Mouse (Mus musculus) heart, embryonic 11.5 days (tissue): ENCODE measurements around the gene Cltc. TPM values are rescaled to one million over a fixed set of nuclear protein-coding genes. Genes with fewer than 3 reads are reported as not detected.

Source experiments
- ATAC-seq: fragments of 200-750 bp; cut with Nextera tagmentation; replicated peaks from 2 replicates; pipeline ENCODE4 v1.8.0; 2017; ENCODE audit warnings: moderate library complexity; ENCODE audit not compliant: insufficient number of reproducible peaks, low FRiP score, low TSS enrichment
- H3K27ac ChIP-seq: fragments of 300-500 bp; sonication (generic); 2 replicates; pipeline ENCODE4 v1.5.1; 2014; ENCODE audit warnings: mild to moderate bottlenecking, low read depth, low read length
- H3K27me3 ChIP-seq: fragments of 300-500 bp; sonication (generic); 2 replicates; pipeline ENCODE4 v1.6.1; 2014; ENCODE audit warnings: mild to moderate bottlenecking, low read length, mixed read lengths; ENCODE audit not compliant: control insufficient read depth, insufficient read depth
- H3K36me3 ChIP-seq: fragments of 300-500 bp; sonication (generic); 2 replicates; pipeline ENCODE4 v1.6.1; 2014; ENCODE audit warnings: mild to moderate bottlenecking, low read length, moderate library complexity, mixed read lengths; ENCODE audit not compliant: control insufficient read depth, insufficient read depth
- H3K4me1 ChIP-seq: fragments of 300-500 bp; sonication (generic); 2 replicates; pipeline ENCODE4 v1.6.1; 2014; ENCODE audit warnings: low read length; ENCODE audit not compliant: control insufficient read depth, insufficient read depth
- H3K4me2 ChIP-seq: fragments of 300-500 bp; sonication (generic); 2 replicates; pipeline ENCODE4 v1.6.1; 2014; ENCODE audit warnings: mild to moderate bottlenecking, moderate library complexity
- H3K4me3 ChIP-seq: fragments of 300-500 bp; sonication (generic); 2 replicates; pipeline ENCODE4 v1.5.1; 2014; ENCODE audit warnings: low read depth, low read length
- H3K9ac ChIP-seq: fragments of 300-500 bp; sonication (generic); 2 replicates; pipeline ENCODE4 v1.6.1; 2014; ENCODE audit warnings: mild to moderate bottlenecking, low read depth, low read length, moderate library complexity
- H3K9me3 ChIP-seq: fragments of 300-500 bp; sonication (generic); replicated peaks from 2 replicates; pipeline ENCODE4 v1.6.1; 2016; ENCODE audit warnings: low read length; ENCODE audit not compliant: control insufficient read depth
- WGBS: fragments of 180-500 bp; shearing (Covaris S2); extraction: QIAGEN DNeasy Blood & Tissue Kit; methylation state at CpG from one replicate; pipeline ENCODE4 v1.1.7; 2014; ENCODE audit not compliant: insufficient replicate concordance; 5-methylcytosine and 5-hydroxymethylcytosine counted together
- polyA plus RNA-seq: library from polyadenylated mRNA; unstranded; fragments of >200 nt; fragmentation: Nextera tagmentation; extraction: Ambion mirVana; gene quantifications from 2 replicates; pipeline ENCODE4 v1.2.1, GENCODE M21; 2014

The Cltc gene
- polyA plus RNA-seq, 1 experiment from 2014 or later, result 186 TPM

DNA sequence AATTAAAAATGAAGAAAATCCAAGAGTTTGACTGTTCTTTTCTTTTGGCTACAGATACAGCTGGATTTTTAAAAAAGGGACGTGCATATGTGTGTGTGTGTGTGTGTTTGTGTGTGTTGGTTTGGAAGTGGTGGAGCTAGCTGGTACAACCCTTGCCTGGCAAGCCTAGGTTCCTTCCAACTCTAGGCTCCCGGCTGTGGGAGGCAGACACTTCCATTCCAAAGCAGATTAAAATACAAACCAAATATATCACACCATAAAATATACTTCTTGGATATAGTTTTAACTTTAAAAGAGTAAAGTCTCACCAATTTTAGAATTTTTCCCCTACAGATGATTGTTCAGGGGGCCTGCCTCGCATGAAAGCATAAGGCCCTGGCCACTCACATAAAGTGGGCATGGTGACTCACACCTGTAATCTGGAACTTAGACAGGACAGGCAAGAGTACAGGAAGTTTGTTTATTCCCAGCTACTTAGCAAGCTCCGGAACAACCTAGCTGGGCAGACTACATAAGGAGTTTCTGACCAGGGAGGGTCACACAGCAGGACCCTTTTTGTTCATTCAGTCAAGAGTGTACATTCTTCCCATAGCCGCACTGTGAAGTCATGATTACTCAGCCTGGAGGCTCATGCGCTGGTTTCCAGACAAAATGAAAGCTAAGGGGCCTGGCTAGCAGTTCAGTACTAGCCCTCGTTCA, 111.1 kb downstream of the Cltc start:
- Histone ChIP-seq H3K27ac (peak overlapping the region; percentile 91), H3K36me3 (no peaks in the 10 kb centered on the region)
- ATAC-seq, result 0 out of 2 replicates have a peak, but pooled peaks have one; percentile 52

GRCm38 (mm10) chr11:86644553-86644952, 112.8 kb downstream of the Cltc start:
- Histone ChIP-seq H3K4me3 (no peak overlapping the region), H3K36me3 (no peaks in the 10 kb centered on the region), H3K27ac (no peak overlapping the region), H3K4me2 (no peak overlapping the region), H3K9me3 (no peaks in the 10 kb centered on the region), H3K9ac (no peak overlapping the region), H3K4me1 (peaks cover 4% of the 10 kb centered on the region; the same call in 1 of the 2 replicates), H3K27me3 (no peaks in the 10 kb centered on the region)
- no peak for ATAC-seq
- WGBS, result 90% methylated on average over 4 of the region's 4 CpGs

More for the DNA sequence above, 111.1 kb downstream of the Cltc start:
- WGBS, result 42% methylated on average over 7 of the region's 7 CpGs
- H3K4me1 ChIP-seq, result peaks cover 7% of the 10 kb centered on the region; the same call in 1 of the 2 replicates
- peak overlapping the region; percentile 47 for H3K9ac ChIP-seq
- H3K27me3 ChIP-seq, result no peaks in the 10 kb centered on the region
- H3K4me3 ChIP-seq, result no peak overlapping the region
- no peak overlapping the region for H3K4me2 ChIP-seq
- H3K9me3 ChIP-seq, result no peaks in the 10 kb centered on the region

Other genes with a start within 250 kb of the Cltc start
- 43.4 and 50.0 TPM in 2 replicates for gene Rps6kb1, start 212.8 kb downstream of the Cltc start, polyA plus RNA-seq
- 10.6 and 12.2 TPM in 2 replicates for gene Tubd1, start 212.6 kb downstream of the Cltc start, polyA plus RNA-seq
- 112 and 120 TPM in 2 replicates for gene Vmp1, start 73.7 kb downstream of the Cltc start, polyA plus RNA-seq
- 21.5 and 22.7 TPM in 2 replicates for gene Ptrh2, start 73.6 kb downstream of the Cltc start, polyA plus RNA-seq
- 15.0 and 16.9 TPM in 2 replicates for gene Dhx40, start 50.2 kb upstream of the Cltc start, polyA plus RNA-seq
- gene Ypel2, start 236.1 kb upstream of the Cltc start, polyA plus RNA-seq, result 16.8 and 23.9 TPM in 2 replicates